In genomic region chr4:75884371-75884770, GRCm38 (mm10) we compare ENCODE assay signal across 11 mouse cellular contexts.
"Had no signal": no experiment of that assay in that cellular context is flagged by ENCODE, and none has a peak within 500 bp of the region (broad histone marks: within the 10 kb centered on the region; RNA-seq: fewer than 3 reads in every experiment).

No protein-coding gene starts in this region.

- DNase-seq: kidney, postnatal 25 days; lung, adult 2 months; lung, postnatal 36 days; midbrain, embryonic 14.5 days; retina, postnatal 1 day; right cerebral cortex, postnatal 14 days; thymus, postnatal 4 days had no signal

- H3K27me3 ChIP-seq: liver, embryonic 15.5 days; neural tube, embryonic 13.5 days had no signal

- H3K4me3 ChIP-seq: left cerebral cortex, adult 2 months; limb, embryonic 10.5 days; liver, embryonic 15.5 days; neural tube, embryonic 13.5 days had no signal

- H3K27ac ChIP-seq: left cerebral cortex, adult 2 months; limb, embryonic 10.5 days; liver, embryonic 15.5 days; neural tube, embryonic 13.5 days had no signal

- H3K4me1 ChIP-seq: limb, embryonic 10.5 days; liver, embryonic 15.5 days; neural tube, embryonic 13.5 days had no signal
